Mouse (Mus musculus) kidney, adult 11 months (tissue): Measurements from ENCODE around the gene Mmp27.

Experiments
- DNase-seq: peaks from one replicate; pipeline ENCODE4 v3.0.0; 2022

Gene Mmp27

GRCm38 (mm10) chr9:7571162-7571561 is at the start of gene Mmp27:
Mmp27 (plus strand) TSS chr9:7571396.
- DNase-seq: no peak

GRCm38 (mm10) chr9:7526255-7526940 is 44.8 kb upstream of the Mmp27 start:
- DNase-seq: no peak

GRCm38 (mm10) chr9:7542763-7543162 is 28.4 kb upstream of the Mmp27 start:
- no peak for DNase-seq

- no peak for DNase-seq
These were observed 26.2 kb upstream of the Mmp27 start for GRCm38 (mm10) chr9:7544923-7545457.

GRCm38 (mm10) chr9:7545471-7545870 is 25.7 kb upstream of the Mmp27 start:
- peak; percentile 13 for DNase-seq

GRCm38 (mm10) chr9:7545920-7546319 is 25.3 kb upstream of the Mmp27 start:
- DNase-seq: no peak

GRCm38 (mm10) chr9:7551943-7552342 is 19.3 kb upstream of the Mmp27 start:
- no peak for DNase-seq

GRCm38 (mm10) chr9:7553536-7553935 is 17.7 kb upstream of the Mmp27 start:
- no peak for DNase-seq

GRCm38 (mm10) chr9:7554382-7554781 is 16.8 kb upstream of the Mmp27 start:
- DNase-seq: no peak

- DNase-seq: no peak
These were observed 12.8 kb upstream of the Mmp27 start, which contains the start of gene Mmp8 for GRCm38 (mm10) chr9:7558221-7559017. Mmp8 (plus strand) TSS chr9:7558456.

GRCm38 (mm10) chr9:7560026-7560425 is 11.2 kb upstream of the Mmp27 start:
- DNase-seq: no peak

GRCm38 (mm10) chr9:7567376-7567775 is 3.8 kb upstream of the Mmp27 start:
- no peak for DNase-seq

- no peak for DNase-seq
These were observed 3.3 kb upstream of the Mmp27 start for GRCm38 (mm10) chr9:7567923-7568322.

GRCm38 (mm10) chr9:7570485-7570884 is 711 bp upstream of the Mmp27 start:
- no peak for DNase-seq

- no peak for DNase-seq
These were observed 992 bp downstream of the Mmp27 start for GRCm38 (mm10) chr9:7572188-7572587.

GRCm38 (mm10) chr9:7572663-7573308 is 1.6 kb downstream of the Mmp27 start:
- DNase-seq: no peak

GRCm38 (mm10) chr9:7575526-7575925 is 4.3 kb downstream of the Mmp27 start:
- no peak for DNase-seq

GRCm38 (mm10) chr9:7577371-7577770 is 6.2 kb downstream of the Mmp27 start:
- DNase-seq: no peak

GRCm38 (mm10) chr9:7590063-7590462 is 18.9 kb downstream of the Mmp27 start:
- no peak for DNase-seq

GRCm38 (mm10) chr9:7593272-7593812 is 22.1 kb downstream of the Mmp27 start:
- DNase-seq: no peak

- peak; percentile 88 for DNase-seq
These were observed 23.8 kb downstream of the Mmp27 start for GRCm38 (mm10) chr9:7594816-7595540.

- peak; percentile 35 for DNase-seq
These were observed 32.0 kb downstream of the Mmp27 start for GRCm38 (mm10) chr9:7602982-7603742.
